Mouse (Mus musculus) WW6 (cell line): ENCODE results near the gene Samd8.

ENCODE experiments used
- DNase-seq: peaks from one replicate; pipeline ENCODE4 v3.0.0-alpha.2; 2013; ENCODE audit warnings: low read depth, low spot score

Samd8 gene

DNA sequence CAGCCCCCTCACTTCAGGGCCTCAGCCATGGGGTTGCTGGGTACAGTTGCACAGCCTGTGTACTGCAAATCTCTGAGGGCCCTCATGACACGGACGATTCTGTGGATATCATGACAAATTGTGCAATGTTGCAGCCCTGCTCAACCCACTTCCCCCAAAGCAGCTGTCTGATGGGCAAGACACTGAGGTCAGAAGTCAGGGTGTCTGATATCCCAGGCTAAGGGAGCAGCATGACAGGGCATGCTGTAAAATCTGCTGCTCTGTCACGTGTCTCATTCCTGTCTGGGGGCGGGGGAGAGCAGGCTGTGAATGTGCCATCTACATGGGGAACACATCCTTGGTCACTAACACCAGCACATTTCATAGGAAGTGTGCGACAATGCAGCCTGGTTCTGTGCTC is 5.2 kb upstream of the Samd8 start:
- no peak for DNase-seq

DNA sequence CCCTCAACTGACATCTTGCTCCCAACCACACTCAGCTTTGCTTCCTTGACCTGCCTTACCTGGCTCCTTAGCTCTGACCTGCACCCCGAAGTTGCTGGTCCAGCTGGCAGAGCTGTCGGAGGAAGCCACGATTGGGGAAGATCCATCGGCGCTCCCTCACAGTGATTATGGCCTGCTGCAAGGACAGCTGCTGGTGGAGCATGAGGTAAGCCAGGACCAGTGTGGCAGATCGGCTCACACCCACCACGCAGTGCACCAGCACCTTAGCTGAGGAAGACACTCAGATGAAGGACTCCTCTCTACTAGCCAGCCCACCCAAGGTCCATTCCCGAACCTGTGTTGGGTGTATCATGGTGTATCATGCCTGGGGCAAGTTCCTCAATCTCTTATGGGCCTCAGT is 4.1 kb upstream of the Samd8 start:
- no peak for DNase-seq

- DNase-seq = no peak
Measured at GRCm38 (mm10) chr14:21746846-21747245, 3.5 kb upstream of the Samd8 start.

DNA sequence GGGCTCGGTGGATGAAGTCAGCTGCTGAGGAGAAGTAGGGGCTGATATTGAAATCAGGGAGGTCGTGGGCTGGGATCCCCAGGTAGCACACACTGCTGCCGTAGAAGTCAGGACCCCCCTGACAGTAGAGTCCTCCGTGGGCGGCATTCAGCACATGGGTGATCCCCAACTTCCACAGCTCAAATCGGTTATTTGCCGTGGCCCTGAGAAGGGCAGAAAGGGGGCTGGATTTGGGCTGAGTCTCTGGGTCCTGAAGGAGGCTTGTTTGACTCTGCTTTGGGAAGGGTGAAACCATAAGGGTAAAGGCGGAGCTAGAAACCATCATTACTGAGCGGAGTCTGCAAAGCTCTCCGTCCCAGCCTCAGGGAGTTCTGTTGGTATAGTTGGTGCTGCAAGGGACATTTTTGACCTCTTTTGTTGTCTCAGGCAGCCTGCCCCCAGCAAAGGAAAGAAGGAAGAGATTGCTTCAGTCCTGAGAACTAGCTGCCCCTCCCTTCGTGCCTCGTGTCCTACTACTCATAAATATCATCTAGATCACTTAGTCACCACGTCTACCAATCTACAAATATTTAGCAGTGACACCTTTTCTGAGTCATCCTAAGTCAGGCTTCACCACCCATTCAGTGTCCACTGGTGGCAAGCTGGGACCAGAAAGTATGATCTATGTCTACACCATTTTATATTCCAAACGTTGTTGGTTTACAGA is 2.7 kb upstream of the Samd8 start:
- no peak for DNase-seq

DNA sequence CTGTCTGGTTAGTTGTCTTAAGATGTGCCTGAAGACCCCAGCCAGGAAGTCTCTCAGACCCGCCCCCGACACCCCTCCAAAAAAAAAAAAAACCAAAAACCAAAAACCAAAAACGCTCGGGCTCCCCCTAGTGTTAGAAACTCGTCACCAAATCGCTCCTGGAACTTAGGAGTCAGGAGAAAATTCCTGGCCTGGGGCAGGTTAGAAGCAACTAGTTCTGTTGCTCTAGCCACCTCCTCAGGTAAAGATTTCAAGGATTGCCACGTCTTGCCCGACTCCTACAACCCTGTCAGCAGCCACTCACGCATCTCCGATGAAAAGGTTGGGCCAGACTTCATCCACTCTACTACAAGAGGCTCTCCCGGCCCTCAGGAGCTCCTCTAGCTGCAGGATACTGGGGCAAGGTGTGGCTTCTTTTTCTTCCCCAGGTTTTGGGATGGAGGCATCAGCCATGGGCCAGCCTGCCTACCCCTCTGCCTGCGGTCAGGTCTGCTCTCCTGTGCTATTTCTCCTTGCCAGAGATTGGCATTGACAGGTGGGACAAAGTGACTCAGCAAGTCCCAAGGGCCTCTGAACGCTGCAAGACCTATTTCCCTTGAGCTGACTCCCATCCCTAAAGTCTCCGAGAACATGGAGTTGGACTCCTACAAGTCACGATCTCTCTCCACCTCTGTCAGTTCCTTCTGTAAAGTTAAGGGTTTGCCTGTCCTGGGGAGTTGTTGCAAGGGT is 2.0 kb upstream of the Samd8 start:
- peak; percentile 39 for DNase-seq

DNA sequence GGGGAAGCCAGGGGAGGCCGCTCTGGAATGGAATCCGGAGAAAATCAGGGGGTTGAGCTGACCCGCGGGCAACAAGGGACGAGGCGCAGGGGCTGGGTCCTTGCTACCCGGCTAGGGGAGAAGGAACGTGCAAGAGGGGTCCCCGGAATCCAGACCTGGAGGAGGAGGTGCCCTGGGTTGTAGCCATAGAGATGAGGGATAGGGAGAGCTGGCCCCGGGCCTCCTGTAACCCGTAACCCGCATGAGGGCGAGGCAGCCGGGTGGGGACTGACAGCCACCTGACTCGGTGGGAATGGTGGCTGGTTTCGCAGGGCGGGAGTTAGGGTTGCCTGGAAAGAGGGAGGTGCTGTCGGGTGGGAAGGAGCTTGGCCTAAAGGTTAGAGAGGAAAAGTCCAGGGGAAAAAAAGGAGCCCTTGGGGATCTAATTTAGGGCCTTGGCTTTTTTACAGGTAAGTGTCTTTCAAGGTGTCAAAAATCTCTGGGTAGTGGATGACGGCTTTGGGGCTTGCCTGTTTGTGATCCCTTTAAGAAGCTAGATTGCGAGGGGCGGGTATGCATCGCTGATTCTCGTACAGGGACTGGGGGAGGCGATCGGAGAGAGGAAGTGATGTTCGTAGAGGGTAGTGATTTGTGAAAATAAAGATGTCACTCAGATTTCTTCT is 681 bp downstream of the Samd8 start, which contains the start of gene Dusp13:
Gene Dusp13, minus strand, starts transcription at position 301 of the 662 bp plus-strand sequence.
- peak; percentile 24 for DNase-seq

GRCm38 (mm10) chr14:21752411-21752810 is 2.1 kb downstream of the Samd8 start:
- no peak for DNase-seq

GRCm38 (mm10) chr14:21753367-21753766 is 3.0 kb downstream of the Samd8 start:
- no peak for DNase-seq

DNA sequence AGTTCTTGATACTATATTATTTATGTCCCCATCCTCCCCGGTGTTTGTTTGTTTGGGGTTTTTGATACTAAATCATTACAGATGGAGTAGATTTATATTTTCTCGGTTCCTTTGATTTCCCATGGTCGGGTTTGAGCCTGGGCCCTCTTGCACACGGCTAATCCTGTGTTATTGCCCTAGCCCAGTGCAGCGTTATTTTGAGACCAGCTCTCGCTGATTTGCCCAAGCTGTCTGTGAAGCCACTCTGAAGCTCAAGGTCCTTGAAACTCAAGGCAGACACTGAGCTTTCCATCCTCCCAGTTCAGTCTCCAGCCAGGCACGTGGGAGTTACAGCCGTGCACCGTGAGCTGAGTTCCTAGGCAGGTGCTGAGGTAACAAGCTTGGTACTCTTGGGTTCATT is 11.2 kb downstream of the Samd8 start:
- no peak for DNase-seq

DNA sequence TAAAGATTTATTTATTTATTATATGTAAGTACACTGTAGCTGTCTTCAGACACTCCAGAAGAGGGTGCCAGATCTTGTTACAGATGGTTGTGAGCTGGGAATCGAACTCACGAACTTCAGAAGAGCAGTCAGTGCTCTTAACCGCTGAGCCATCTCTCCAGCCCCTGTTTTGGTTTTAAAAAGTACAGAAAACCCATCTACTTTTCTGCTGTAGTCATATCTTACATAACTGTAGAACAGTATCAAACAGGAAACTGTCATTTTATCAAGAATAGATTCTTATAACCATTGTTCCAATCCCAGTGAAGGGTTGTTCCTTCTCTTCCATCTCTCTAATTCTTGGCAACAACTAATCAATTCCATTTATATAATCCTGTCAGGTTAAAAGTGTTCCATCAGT is 13.4 kb downstream of the Samd8 start:
- DNase-seq = no peak

DNA sequence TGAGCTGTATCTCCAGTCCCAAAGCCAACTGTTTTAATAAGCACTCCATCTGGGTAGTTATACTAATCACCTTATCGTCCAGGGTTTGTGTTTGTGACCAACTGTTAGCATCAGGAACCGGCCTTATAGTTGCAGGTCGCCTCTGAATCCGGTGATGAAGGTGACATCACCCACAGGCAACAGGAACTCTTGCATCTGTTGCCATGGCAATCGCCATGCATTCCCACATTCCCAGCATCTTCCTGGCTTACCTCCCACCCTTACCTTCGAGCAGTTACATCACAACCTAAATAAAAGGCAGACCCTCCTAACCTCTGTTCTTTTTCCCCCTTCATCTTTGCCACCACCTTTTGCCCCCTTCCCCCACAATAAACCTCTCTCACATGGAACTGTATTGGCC is 14.3 kb downstream of the Samd8 start:
- no peak for DNase-seq

DNA sequence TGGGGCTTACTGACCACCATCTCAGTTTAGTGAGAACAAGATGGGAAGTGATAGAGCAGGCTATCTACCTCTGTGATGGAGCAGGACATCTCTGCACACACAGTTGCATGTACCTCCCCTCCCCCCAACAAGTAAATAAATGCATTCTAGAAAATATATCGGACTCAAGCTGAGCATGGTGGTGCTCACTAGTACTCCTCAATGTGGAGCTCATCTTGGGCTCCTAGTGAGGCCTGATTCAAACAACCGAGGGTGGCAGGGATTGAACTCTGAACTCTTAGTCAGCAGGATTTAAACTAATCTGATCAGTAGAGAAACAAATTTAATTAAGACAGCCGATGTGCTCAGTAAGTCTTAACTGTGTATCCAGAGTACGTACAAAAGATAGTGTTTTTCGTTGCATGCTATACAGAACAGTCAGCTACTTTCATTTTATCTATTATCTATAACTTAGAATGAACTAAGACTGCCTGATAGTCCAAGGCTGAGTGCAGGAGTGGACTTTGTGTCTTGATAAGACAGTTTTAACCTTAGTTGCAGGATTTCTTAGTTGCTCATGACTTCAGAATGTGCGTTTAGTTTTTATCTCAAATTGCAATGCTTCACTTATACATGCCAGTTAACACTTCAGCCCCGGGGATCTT is 15.5 kb downstream of the Samd8 start:
- no peak for DNase-seq

DNA sequence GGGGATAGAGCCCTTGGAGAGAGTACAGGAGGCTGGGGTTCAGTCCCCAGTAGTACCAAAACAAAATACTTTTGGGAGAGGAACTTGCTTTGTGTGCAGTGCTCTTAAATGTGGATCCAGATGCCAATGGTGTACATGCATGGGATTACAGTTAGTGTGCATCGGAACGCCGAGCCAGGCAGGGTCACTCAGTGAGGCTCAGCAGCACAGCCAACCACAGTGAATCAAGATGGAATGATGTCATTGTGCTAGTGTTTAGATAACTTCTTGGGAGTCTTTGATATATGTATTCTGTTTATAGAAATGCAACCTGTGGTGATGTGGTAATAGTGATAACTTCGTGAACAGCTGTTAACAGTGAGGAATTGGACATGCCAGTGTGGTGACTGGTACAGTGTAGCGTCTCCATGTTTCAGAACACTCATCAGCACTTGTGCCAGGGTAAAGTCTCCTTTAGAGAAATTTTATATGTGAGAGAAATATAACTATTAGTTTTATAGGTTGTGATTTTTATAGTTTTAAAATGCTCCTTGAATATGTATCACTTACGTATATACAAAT is 16.1 kb downstream of the Samd8 start:
- no peak for DNase-seq

DNA sequence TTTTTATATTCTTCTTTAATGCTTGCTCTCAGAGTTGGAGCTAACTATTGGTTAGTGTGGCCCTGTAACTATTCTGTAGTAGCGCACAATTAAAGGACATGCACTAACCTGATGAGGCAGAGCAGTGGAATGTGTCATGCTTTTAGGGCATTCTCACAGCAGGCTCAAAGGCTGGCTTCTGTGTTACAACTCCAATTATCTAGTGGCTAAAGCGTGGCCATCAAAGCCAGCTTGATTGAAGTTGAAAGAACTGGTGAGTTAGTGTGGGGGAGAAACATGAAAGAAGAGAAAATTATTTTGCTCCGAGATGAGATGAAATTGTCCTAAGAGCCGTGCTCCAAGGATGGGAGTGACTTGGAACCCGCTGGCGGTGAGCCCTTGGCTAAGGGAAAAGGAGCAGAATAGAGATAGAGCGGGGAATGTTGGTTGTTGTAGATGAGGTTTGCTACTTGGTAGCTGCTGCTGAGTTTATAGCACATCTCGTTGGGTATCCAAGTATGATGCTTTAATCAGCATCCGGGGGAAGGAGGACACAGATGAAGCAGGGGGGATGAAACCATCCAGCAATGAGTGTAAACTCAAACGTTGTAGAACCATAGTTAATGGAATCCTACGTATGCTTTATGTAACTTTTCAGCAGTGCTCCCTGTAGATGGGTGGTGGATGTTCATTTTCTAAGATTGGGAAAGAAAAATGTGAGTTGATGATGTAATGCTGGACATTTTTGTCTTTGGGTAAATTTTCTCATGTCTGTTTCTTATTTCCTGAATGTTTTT is 22.4 kb downstream of the Samd8 start:
- no peak for DNase-seq

DNA sequence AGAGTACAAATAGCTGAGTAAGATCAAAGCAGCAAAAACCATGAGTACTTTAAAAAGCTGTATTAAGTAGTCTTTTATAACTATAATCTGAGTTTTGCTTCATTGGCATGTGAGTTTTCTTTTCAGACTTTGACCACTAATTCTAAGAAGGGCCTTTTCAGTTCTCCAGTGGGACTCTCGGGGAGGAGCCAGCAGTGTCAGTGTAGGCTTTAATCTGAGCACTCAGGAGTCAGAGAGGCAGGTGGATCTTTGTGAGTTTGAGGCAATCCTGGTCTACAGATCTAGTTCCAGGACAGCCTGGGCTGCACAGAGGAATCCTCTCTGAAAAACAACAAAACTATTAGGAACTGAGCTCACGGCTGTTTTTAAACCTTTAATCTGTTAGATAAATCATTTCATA is 23.6 kb downstream of the Samd8 start:
- no peak for DNase-seq

- no peak for DNase-seq
Measured at GRCm38 (mm10) chr14:21776201-21776600, 25.9 kb downstream of the Samd8 start.

GRCm38 (mm10) chr14:21786500-21786899 is 36.2 kb downstream of the Samd8 start:
- DNase-seq = no peak

DNA sequence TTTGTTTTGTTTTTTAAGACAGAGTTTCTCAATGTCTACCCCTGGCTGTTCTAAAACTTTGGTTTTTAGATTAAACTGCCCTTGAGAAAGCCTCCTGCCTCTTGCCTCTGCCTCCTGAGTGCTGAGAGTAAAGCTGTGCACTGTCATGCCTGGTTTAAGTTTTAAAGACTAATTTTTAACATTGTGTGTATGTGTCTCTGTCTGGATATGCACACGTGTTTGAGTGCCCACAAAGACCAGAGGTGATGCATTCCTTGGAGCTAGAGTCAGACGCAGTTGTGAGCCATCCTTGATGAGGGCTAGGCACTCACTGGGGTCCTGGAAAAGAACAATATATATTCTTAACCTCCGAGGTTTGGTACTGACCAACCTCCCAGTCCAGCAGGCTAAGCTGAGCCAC is 37.0 kb downstream of the Samd8 start:
- no peak for DNase-seq

- no peak for DNase-seq
Measured at GRCm38 (mm10) chr14:21788121-21788520, 37.8 kb downstream of the Samd8 start.

DNA sequence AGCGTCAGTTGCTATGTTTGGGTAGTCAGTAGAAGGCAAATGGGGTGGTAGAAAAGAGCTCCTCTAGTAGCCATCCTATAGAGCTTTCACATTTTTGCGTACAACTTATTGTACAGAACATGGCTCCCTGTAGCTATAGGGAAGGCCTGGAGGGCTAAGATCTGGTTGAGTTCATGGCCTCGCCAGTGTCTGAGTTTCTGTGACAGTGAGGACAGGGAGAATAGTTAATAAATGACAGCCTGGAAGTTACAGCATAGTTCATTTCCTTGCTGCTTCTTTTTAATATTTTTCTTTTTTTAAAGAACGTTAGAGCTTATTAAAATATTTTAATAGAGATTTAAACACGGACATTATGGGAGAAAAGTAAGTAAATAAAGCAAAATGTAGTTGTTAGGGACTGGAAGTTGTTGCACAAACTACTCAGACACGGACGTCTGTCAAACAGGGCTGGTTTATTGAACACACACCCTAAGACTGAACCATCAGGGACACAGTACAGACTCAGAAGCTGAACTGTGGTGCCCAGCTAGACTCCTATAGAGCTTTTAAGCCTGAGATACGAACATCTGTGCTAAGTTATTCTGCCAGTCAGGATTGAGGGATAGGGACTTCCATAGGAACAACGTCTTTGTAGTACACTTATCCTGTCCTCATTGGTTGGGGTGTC is 40.4 kb downstream of the Samd8 start:
- DNase-seq = no peak

GRCm38 (mm10) chr14:21791722-21792121 is 41.4 kb downstream of the Samd8 start:
- no peak for DNase-seq
